Mouse (Mus musculus) retina, postnatal 1 day (tissue): ENCODE data around the gene Hnrnpf.
A peak's percentile ranks its signal among the peaks of the same experiment; 100 is the strongest.
"Not testable (repeated sequence)": the region's sequence is repeated elsewhere in the genome, so short reads cannot be mapped to it uniquely, and the experiment has no call there.

Source experiments
- DNase-seq: peaks from one replicate; pipeline ENCODE4 v3.0.0-alpha.2; 2012

The Hnrnpf gene

DNA sequence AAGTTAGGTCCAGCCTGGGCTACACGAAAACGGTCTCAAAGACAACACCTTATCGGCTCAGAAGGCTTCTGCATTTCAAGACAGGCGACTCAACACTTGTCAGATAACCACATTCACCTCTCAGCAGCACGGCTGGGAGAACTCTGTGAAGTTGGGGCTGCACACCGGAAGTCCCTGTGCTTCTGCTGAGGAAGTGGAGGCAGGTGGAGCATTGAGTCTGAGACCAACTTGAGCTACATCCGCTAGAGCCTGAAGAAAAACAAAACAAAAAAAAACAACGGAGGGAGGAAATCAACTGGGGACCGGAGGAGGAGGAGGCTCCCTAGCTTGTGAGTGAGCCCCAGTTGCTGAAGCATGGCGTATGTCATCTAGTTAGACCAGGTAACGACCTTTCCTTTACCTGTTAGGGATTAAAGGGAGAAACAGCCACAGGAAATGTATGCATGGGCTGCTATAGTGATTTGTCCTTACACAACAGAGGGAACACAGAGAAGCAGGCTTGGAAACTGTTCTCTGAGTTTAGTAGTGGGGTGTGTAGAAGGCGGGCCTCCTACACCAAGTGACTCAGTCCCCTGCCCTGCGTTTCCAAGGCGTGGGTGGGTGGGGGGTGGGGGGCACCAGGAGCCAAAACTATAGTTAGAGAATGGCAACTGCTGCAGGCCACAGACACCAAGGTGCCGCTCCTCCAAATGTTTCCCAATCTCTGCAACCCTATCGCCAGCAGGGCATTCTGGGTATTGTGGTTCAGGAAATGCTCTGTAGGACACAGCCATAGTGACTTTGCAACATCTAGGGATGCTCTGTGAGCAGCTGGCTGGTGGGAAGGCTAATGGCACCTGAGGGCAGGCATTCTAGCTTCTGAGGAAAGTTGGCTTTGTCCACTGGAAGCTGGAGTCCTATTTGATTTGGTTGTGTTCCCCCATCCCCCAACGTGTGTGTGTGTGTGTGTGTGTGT lies at the start of gene Hnrnpf:
Gene Hnrnpf, plus strand, starts transcription at position 199 of the 955 bp plus-strand sequence.
- no peak for DNase-seq

DNA sequence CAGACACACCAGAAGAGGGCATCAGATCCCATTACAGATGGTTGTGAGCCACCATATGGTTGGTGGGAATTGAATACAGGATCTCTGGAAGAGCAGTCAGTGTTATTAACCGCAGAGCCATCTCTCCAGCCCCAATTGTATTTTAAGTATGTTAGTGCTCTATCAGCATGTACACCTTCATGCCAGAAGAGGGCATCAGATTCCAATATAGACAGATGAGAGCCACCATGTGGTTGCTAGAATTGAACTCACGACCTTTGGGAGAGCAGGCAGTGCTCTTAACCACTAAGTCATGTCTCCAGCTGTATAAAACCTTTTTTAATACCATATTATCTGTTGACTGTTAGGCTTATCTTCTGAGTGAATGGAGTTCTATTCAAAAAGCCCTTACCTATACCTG lies 48.4 kb upstream of the Hnrnpf start:
- DNase-seq, result no peak

DNA sequence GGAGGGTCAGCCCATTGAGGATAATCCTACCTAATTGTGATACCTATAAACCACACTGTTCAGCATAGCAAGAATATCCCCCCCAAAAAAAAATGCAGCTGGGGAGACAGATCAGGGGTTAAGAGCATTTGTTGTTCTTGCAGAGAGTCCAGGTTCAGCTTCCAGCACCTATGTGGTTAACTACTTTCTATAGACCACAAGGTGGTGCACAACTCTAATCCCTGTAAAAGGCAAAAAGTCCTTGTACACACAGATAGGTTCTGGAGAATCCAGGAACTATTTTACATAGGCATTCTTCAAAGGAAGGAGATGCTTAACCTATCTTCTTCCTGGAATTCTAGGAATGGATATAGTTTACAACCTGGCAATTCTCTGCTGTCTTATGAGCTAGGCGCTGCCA lies 42.1 kb upstream of the Hnrnpf start:
- DNase-seq, result no peak

DNA sequence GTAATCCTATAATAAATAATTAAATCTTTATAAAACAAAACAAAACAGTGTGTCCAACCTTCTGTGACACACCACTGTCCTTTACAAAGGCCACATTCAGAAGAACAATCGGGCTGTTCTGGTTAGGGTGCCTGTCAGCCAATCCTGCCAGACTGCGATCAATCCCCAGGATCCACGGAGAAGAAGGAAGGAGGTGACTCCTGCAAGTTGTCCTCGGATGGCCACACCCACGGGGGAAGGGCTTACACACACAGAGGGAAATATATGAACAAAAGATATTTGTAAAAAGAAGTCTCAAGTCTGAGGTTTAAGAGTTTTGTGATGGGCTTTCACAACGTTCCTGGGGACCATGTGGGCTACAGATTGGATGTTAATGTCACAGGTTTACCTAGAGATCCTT lies 38.3 kb upstream of the Hnrnpf start, which contains the start of gene Zfp239:
Gene Zfp239, plus strand, starts transcription at position 253 of the 400 bp plus-strand sequence.
- no peak for DNase-seq

DNA sequence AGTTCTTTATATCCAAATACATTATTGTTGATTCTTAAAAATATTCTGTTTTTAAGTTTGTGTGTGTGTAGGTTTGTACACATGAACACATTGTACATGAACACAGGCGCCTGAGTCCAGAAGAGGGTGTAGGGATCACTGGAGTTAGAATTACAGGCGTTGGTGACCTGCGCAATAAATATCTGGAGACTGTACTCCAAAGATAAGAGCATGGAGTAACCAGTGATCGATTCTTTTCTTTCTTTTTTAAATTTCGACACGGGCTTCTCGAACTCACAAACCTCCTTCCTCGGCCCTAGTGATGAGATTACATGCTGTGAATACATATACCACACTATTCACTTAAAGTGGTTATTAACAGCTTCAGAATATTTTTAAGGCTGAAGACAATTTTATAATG lies 37.7 kb upstream of the Hnrnpf start:
- no peak for DNase-seq

DNA sequence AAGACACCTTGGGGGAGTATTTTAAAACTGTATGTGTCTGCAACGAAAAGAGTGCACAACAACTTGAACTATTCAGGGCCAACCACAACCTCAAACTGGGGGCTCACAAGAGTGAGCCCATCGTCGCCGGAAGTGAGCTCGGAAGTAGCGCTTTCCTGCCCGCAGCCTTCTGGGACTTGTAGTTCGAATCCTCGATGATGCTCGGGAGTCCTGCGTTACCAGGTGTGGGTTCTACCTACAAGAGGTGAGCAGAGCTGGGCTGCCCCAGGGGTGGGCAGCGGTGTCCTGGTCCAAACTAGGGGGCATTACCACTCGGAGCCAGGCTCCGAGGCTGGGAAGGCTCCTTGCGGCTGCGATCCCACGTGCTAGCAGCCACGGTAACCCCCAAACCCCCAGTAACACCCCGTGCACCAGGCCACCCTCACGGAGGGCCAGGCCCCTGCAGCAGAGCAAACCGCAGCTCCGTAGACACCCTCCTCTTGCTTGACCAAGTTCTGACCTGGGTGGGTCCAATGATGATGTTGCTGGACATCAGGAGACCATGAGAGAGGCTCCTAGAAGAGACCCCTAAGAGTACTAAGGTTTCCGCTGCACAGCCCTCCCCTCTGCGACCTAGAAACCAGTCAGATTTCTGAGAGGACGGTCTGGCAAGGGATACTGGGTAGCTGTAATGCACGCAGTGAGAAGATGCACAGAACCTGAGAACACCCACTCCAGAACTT lies 37.1 kb upstream of the Hnrnpf start:
- peak; percentile 77 for DNase-seq

DNA sequence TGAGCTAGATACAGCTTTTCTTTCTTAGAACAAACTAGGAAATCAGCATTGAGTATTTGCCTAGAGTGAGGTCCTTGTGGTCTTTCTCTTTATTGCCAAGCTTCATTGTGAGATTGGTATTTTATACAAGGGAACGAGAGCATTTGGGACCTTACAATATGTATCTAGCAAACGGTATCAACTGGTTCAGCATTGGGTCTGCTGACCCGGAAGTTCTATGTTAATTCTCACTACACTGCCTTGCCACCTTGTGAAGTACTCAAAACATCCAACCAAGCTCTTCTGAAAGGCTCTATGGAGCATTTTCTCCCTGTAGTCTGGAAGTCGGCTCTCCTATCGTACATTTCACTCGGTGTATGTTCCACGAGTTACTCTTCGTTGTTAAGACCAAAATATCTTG lies 36.4 kb upstream of the Hnrnpf start:
- no peak for DNase-seq

DNA sequence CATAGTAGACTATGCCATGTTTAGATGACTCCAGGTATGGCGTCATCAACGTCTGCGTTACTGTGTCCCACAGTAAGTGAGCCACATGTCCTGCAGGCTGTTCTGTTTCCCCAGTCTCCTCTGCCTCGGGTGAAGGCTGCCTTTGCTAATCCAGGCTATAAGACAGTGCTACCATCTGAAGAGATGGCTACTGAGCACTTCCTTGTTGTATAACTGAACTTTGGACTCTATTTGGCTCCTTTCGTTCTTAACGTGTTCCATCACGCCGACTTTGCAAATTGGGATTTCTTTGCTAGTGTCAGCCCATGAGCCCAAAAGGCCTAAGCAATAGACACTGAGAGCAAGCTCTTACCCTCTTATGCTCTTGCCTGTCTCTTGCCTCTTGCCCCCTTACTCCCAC lies 31.9 kb upstream of the Hnrnpf start:
- no peak for DNase-seq

DNA sequence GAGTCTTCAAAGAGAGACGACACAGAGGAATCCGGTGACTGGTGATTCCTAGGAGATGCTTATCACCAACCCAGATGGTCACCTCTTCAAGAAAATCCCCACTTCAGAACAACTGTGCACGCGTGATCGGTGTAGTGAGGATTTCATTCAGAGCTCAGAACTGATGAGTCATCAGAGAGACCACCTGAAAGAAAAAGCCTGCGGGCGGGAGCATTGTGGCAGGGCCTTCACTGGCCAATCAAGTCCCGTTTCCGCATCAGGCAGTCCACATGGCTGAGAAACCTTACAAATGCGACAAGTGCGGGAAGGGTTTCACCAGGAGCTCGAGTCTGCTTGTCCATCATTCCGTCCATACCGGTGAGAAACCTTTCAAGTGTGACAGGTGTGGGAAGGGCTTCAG lies 29.1 kb upstream of the Hnrnpf start:
- DNase-seq, result no peak

DNA sequence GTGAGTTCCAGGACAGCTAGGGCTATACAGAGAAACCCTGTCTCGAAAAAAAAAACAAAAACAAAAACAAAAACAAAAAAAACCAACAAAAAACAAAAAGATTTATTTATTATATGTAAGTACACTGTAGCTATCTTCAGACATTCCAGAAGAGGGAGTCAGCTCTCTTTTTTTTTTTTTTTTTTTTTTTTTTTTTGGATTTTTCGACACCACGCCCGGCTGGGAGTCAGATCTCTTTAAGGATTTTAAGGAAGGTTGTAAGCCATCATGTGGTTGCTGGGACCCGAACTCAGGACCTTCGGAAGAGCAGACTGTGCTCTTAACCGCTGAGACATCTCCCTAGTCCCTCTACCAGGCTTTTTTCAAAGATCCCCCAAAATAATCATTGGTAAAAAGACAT lies 26.7 kb upstream of the Hnrnpf start:
- DNase-seq, result not testable (repeated sequence)

DNA sequence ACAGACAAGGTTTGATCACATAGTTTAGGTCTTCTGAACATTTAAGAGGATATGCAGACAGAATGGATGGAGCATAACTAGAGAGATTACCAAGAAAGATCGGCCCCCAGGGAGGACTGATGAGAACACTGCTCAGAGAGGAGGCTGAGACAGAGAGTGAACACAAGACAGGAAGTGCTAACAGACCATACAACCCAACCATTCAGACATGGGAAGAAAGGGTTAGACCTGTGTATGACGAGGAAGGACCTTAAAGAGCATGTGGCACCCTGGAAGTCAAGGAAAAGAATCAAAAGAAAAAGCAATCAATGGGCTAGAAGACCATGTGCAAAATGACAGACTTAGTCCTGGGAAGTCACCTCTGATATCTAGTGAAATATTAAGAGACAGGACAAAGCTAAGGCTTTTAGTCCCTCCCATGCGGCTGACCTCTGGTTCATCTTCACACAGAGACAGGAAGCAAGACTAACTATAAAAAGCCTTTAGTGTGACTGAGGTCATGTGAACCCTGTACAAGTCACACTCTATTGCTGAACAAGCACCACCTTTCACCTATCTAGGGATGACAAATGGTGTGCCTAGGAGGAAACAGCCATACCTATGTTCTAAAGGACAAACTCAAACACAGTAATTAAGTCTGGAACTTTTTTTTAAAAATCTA lies 25.4 kb upstream of the Hnrnpf start:
- no peak for DNase-seq

DNA sequence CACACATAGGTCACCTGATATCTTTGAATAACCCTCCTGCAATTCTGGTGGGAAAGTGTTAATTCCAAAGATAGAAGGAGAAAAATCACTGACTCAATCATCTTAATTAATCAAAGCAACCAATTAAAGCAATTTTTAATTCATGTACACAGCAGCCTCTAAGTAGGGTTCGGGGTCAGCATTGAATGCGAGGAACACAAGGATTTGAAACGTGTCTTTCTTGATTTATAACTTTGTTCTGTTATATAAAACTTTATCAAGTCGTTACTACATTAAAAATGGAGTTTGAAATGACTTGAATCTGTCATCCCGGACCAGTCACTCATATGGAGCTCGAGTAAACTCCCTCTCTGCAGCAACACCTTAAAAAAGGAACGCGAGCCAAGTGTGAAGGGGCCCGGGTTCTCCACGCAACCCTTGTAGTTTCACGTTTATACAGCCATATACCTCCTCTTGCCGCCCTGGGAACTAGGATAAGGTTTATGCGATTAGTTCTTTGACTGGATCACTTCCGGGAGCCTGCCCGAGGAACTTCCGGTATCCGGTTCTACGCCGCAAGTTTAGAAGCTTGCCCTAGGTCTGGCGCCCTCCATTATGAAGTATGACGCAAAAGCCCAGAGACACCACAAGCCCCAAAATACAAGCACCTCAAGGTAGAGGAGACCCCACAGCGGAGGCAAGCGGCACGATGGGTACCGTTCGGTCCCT lies 21.3 kb upstream of the Hnrnpf start:
- DNase-seq, result peak; percentile 96

DNA sequence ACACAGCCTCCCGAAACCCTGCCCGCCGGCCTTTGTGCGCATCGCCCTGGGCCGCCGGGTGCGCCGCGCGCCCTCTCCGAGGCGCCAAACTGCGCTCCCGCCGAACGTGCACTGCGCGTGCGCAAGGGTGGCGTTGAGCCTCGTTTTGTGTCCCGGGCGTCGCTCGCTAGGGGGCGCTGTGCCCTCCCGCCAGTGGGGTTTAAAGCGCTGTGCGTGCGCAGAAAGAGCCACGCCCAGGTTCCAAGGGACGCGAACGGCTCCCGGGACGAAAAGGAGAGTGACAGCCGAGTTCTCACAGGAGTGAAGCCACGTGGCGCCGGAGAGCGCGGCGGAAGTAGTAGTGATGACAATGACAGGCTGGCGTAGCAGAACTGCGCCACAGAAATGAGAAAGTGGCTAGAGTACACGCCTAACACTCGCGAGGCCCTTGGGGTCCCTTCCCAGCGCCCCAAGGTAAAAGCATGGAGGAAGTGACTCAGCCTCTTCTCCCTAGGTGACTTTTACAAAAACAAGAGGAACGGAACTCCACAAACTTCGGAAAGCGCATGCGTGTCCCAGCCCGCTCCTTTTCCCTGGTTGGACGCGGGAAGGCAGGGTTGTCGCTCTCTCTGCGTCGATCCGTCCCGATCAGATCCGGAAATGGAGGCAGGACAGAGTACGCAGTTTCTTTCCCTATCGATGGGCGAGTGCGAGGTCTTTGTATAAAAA lies 20.6 kb upstream of the Hnrnpf start:
- DNase-seq, result peak; percentile 99

DNA sequence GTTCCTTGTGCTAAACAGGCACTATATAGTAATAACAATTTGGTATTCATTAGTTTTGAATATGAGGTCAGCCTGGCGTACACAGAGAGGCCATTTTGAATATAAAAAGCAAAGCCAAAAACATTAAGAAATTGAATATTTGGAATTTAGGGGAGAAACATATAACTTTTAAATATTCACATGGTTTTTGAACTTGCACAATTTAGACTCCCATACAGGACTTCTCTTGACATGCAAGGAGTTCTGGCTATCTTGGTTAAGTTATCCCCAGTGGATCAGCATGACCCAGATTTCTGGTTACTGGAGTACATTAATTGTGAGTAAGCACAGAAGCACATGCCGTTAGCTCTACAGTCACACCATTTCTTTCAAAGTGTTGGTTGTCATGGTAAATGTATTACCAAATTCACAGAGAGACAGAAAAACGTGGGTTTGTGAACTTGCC lies 19.7 kb upstream of the Hnrnpf start:
- peak; percentile 32 for DNase-seq

DNA sequence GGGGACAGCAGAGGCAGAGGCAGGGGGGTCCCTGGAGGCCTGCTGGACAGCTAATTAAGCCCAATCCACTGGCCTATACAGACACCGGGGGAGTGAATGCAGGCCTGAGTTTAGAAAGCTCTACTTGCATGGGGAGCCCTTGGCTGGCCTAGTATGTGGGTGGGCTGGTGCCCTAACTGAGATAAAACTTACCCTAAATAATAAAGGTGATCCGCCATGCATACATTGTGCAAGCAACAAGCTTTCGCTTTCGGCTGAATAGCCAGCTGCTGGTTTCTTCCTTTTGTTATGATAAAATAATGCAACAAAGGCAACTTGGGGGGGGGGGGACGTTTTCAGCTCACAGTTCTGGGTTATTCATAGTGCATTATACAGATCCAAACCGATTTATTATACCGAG lies 18.9 kb upstream of the Hnrnpf start:
- DNase-seq, result no peak

DNA sequence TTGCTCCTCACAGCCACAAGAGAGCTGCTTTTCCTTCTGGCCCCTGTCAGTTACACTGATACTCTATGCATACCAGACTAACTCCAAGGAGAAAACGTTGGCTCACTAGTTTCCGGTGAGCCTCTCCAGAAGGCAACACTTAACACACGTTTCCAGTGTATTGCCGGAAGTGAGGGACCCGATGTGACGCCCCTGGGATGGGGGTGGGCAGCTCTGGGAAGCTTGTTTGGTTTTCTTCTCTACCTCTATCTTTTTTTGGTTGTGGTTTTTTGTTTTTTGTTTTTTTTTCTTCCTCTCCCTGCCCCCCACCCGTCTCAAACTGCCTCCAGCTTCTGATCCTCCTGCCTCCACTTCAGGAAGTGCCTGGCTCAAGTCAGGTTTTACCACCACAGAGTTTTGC lies 18.1 kb upstream of the Hnrnpf start:
- no peak for DNase-seq

DNA sequence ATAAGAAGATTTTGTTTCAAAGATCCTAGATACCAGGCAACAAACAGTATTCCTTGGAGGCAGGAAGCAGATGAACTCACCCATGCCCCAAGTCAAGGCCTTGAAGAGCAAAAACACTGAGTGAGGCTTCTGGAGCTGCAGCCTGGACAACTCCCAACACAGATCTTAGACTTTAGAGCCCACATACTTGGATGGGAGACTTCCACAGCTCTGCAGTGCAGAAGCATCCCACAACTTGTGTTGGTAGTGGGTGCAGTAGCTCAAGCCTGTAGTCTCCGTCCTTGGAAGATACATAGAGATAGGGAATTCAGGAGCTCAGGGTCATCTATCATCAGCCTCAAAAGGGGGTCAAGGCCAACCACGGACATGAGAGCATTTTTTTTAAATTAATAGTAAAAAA lies 14.2 kb upstream of the Hnrnpf start:
- DNase-seq, result no peak

DNA sequence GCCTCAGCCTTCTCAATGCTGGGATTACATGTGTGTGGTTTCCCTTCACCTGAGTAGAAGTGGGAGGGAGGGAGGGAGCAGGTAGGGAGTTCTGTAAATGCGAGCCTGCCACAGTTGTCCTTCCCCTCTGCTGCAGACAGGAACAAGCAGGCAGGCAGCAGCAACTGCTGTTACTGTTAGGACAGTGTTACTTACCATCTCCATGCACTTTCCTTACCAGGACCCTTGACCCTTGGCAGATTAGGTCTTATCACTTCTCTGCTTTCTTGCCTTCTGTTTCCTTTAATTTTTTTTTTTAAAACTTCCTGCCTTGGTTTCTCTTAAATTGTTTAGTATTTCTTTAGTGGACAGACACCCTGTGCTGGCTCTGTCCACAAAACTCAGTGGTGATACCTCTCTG lies 12.1 kb upstream of the Hnrnpf start:
- DNase-seq, result no peak

DNA sequence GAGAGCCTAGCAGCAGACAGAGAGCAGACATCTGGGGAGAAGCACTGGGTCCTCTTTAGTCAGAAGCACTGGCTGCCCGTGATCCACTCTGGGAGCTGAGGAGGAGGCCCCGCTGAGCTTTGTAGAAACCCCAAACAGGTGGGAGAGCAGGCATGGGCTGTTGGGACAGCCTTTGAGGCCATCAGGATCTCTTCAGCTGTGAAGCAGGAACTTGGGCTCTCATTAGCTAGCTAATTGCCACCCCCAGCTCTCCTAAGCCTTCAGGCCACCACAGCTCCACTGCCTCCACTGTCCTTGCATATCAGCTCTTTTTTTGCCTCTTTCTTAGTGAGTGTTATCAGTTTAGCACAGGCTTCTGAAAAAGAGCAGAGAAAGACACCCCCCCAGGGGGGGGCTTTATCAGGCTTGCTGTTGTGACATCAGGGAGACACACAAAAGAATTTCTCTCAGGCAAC lies 11.5 kb upstream of the Hnrnpf start:
- DNase-seq, result peak; percentile 78

DNA sequence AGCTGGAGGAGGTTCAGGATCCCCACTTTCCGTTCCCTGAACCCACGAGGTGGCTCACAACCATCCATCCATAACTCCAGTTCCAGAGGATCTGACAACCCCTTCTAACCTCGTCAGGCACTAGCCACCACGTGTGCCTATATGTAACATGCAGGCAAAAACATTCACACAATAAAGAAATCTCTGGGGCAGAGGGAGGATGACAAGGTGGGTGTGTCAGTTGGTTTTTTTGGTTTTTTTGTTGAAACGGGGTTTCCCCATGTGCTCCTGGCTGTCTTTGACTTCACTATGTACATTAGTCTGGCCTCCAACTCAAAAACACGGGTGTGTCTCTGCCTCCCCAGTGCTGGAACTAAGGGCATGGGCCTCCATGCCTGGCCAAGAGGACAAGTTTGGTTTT lies 9.9 kb upstream of the Hnrnpf start:
- no peak for DNase-seq

DNA sequence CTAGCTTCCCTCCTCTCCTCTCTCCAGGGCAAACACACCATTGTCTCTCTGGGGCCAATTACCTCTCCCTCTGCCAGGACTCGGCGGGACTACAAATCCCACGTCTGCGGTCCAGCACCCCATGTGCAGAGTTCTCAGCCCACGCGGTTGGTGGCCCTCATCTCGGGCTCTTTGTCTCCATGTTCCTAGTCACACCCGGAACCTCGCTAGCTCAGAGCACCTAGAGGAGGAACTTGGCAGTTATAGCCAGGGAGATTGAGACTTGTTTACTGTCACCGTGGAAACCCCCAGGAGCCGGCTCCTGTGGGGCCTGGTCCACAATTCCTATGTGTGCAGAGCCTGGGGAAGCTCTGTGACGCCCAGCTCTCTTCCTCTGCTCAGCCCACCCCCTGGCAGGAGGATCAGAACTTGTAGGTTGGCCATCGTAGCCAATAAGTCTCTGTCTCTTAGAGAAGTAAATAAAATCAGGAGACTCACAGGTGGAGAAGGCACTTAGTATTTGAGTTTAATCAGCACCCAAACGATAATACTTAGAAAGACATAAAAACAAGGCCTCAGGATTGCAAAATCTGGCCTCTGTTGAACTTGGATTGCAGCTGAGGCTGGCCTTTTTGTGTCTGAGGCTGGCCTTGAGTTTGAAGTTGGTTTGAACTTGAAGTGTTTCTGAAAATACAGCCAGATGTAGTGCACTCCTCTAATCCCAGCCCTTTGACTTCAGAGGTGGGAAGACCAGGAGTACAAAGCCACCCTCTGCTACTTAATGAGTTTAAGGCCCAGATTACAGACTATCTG lies 8.6 kb upstream of the Hnrnpf start:
- peak; percentile 32 for DNase-seq
